Mouse (Mus musculus) cerebellum, adult 2 months (tissue): ENCODE results near the gene Asb10. TPM values are rescaled to one million over a fixed set of nuclear protein-coding genes. Genes with fewer than 3 reads are reported as not detected.
A peak's percentile ranks its signal among the peaks of the same experiment; 100 is the strongest.
"Not testable (repeated sequence)": the region's sequence is repeated elsewhere in the genome, so short reads cannot be mapped to it uniquely, and the experiment has no call there.

Source experiments
- DNase-seq, 2 experiments: peaks; one replicate each; pipeline ENCODE4 v3.0.0; 2021
- H3K27ac ChIP-seq: fragments of 200-500 bp; 2 replicates; pipeline ENCODE4 v1.5.1; 2012; ENCODE audit warnings: low read length, control low read depth, inconsistent platforms; ENCODE audit not compliant: insufficient read depth
- H3K27me3 ChIP-seq: fragments of 200-500 bp; 2 replicates; pipeline ENCODE4 v1.6.1; 2012; ENCODE audit warnings: inconsistent platforms, mild to moderate bottlenecking, low read length, moderate library complexity; ENCODE audit not compliant: control insufficient read depth, insufficient read depth
- H3K4me1 ChIP-seq: fragments of 200-500 bp; 2 replicates; pipeline ENCODE4 v1.6.1; 2011; ENCODE audit warnings: low read length; ENCODE audit not compliant: control insufficient read depth, insufficient read depth
- H3K4me3 ChIP-seq: fragments of 200-500 bp; replicated peaks from 2 replicates; pipeline ENCODE3; 2011; ENCODE audit warnings: mild to moderate bottlenecking, low read depth, low read length, control low read depth; ENCODE audit not compliant: insufficient read depth
- CTCF ChIP-seq: fragments of 200-500 bp; IDR thresholded peaks from 2 replicates; pipeline ENCODE4 v1.5.1; 2011; ENCODE audit warnings: low read depth, mild to moderate bottlenecking, control low read depth, low read length, moderate library complexity, borderline replicate concordance; ENCODE audit not compliant: insufficient read depth
- POLR2A ChIP-seq: fragments of 200-500 bp; IDR thresholded peaks from 2 replicates; pipeline ENCODE4 v1.6.1; 2011; ENCODE audit warnings: low read length, control low read depth, borderline replicate concordance; ENCODE audit not compliant: insufficient read depth
- WGBS: fragments of 180-500 bp; shearing (Covaris S2); methylation state at CpG from one replicate; pipeline ENCODE4 v1.1.7; 2018; 5-methylcytosine and 5-hydroxymethylcytosine counted together
- polyA plus RNA-seq: library from polyadenylated mRNA; depleted of rRNA; stranded (reverse); fragments of >200 nt; gene quantifications from 2 replicates; pipeline ENCODE4 v1.2.3, GENCODE M21; 2012

The Asb10 gene
- polyA plus RNA-seq, 1 experiment = 0.18 TPM

- under 1% methylated on average over 48 of the region's 48 CpGs for WGBS
- Histone ChIP-seq H3K27ac (peak within 1 kb of the TSS; percentile 63), H3K4me1 (no peaks in the 10 kb centered on the region), H3K4me3 (peak within 1 kb of the TSS; percentile 86), H3K27me3 (no peaks in the 10 kb centered on the region)
- TF ChIP-seq POLR2A (peak; percentile 88), CTCF (no peak)
- DNase-seq = peak; percentile 100
Observed at GRCm38 (mm10) chr5:24577183-24577929, 36.6 kb upstream of the Asb10 start, which contains the start of gene Abcf2. Abcf2 (minus strand) TSS chr5:24577467.

- WGBS = 1% methylated on average over 32 of the region's 32 CpGs
- no peaks in the 10 kb centered on the region for H3K27me3 ChIP-seq
- H3K27ac ChIP-seq = no peak overlapping the region
- H3K4me1 ChIP-seq = no peaks in the 10 kb centered on the region
- TF ChIP-seq POLR2A (no peak), CTCF (no peak)
- DNase-seq = no peak
- H3K4me3 ChIP-seq = peak overlapping the region; percentile 85
Observed at GRCm38 (mm10) chr5:24576801-24577182, 36.0 kb upstream of the Asb10 start.

GRCm38 (mm10) chr5:24575948-24576347 is 35.2 kb upstream of the Asb10 start:
- no peak for DNase-seq
- Histone ChIP-seq H3K27ac (no peak overlapping the region), H3K4me3 (no peak overlapping the region), H3K27me3 (no peaks in the 10 kb centered on the region), H3K4me1 (no peaks in the 10 kb centered on the region)
- 84% methylated on average over 1 of the region's 1 CpGs for WGBS
- TF ChIP-seq CTCF = no peak
- no peak for TF ChIP-seq POLR2A

GRCm38 (mm10) chr5:24556709-24557108 is 15.9 kb upstream of the Asb10 start, which contains the start of gene 4931409K22Rik:
4931409K22Rik (minus strand) TSS chr5:24556809.
- Histone ChIP-seq H3K27me3 (no peaks in the 10 kb centered on the region), H3K4me3 (no peak within 1 kb of the TSS), H3K4me1 (no peaks in the 10 kb centered on the region), H3K27ac (no peak within 1 kb of the TSS)
- no peak for TF ChIP-seq POLR2A
- no peak for TF ChIP-seq CTCF
- WGBS = 80% methylated on average over 2 of the region's 2 CpGs
- DNase-seq = no peak

GRCm38 (mm10) chr5:24555335-24555734 is 14.6 kb upstream of the Asb10 start:
- not testable (repeated sequence) for DNase-seq, H3K27me3 ChIP-seq, H3K4me1 ChIP-seq, H3K4me3 ChIP-seq, H3K27ac ChIP-seq
- WGBS = 96% methylated on average over 7 of the region's 7 CpGs

GRCm38 (mm10) chr5:24553621-24554244 is 13.0 kb upstream of the Asb10 start:
- WGBS = 61% methylated on average over 5 of the region's 5 CpGs
- Histone ChIP-seq H3K4me3 (no peak overlapping the region), H3K27ac (no peak overlapping the region), H3K4me1 (no peaks in the 10 kb centered on the region), H3K27me3 (no peaks in the 10 kb centered on the region)
- no peak for DNase-seq
- no peak for TF ChIP-seq CTCF
- TF ChIP-seq POLR2A = no peak

- WGBS = 56% methylated on average over 2 of the region's 2 CpGs
- Histone ChIP-seq H3K4me1 (no peaks in the 10 kb centered on the region), H3K27ac (no peak overlapping the region), H3K27me3 (no peaks in the 10 kb centered on the region), H3K4me3 (no peak overlapping the region)
- DNase-seq = no peak
- TF ChIP-seq POLR2A (no peak), CTCF (no peak)
Observed at GRCm38 (mm10) chr5:24551317-24551688, 10.5 kb upstream of the Asb10 start.

- H3K4me1 ChIP-seq = no peaks in the 10 kb centered on the region
- DNase-seq = no peak
- no peaks in the 10 kb centered on the region for H3K27me3 ChIP-seq
- TF ChIP-seq CTCF = no peak
- TF ChIP-seq POLR2A = no peak
- H3K4me3 ChIP-seq = no peak overlapping the region
- no peak overlapping the region for H3K27ac ChIP-seq
- WGBS = 18% methylated on average over 26 of the region's 26 CpGs
Observed at GRCm38 (mm10) chr5:24550598-24551316, 10.0 kb upstream of the Asb10 start.
